Mouse (Mus musculus): ENCODE measurements around the gene E2f1. TPM values are rescaled to one million over a fixed set of nuclear protein-coding genes. Genes with fewer than 3 reads are reported as not detected.

Gene E2f1
- polyA plus RNA-seq (2017; shearing (Covaris generic)): 0.65 TPM

GRCm38 (mm10) chr2:154569836-154570286 is at the start of gene E2f1:
Gene E2f1, minus strand, starts transcription at chr2:154569892.

GRCm38 (mm10) chr2:154613118-154614115 is 43.7 kb upstream of the E2f1 start, which contains the start of the genes Zfp341 and 4930519P11Rik:
Gene Zfp341, plus strand, starts transcription at chr2:154613297.
Gene 4930519P11Rik, minus strand, starts transcription at chr2:154613437.

GRCm38 (mm10) chr2:154603638-154604153 is 34.0 kb upstream of the E2f1 start, which contains the start of gene Pxmp4:
Gene Pxmp4, minus strand, starts transcription at chr2:154603708.

GRCm38 (mm10) chr2:154558264-154559039 is 11.2 kb downstream of the E2f1 start, which contains the start of gene Necab3:
Gene Necab3, minus strand, starts transcription at chr2:154558890.

GRCm38 (mm10) chr2:154551476-154551875 is 18.2 kb downstream of the E2f1 start, which contains the start of gene Actl10:
Gene Actl10, plus strand, starts transcription at chr2:154551776.

GRCm38 (mm10) chr2:154546711-154547110 is 23.0 kb downstream of the E2f1 start, which contains the start of gene 1700003F12Rik:
Gene 1700003F12Rik, plus strand, starts transcription at chr2:154547085.

Other genes starting within 250 kb of the E2f1 start
- 37.6 TPM for gene Cdk5rap1, start 196.9 kb downstream of the E2f1 start, polyA plus RNA-seq (2017; shearing (Covaris generic))
- gene Snta1, start 161.8 kb downstream of the E2f1 start, polyA plus RNA-seq (2017; shearing (Covaris generic)): not detected
- 13.9 TPM for gene Cbfa2t2, start 133.4 kb downstream of the E2f1 start, polyA plus RNA-seq (2017; shearing (Covaris generic))
- gene 1700003F12Rik, start 22.8 kb downstream of the E2f1 start, polyA plus RNA-seq (2017; shearing (Covaris generic)): not detected
- not detected for gene Actl10, start 18.1 kb downstream of the E2f1 start, polyA plus RNA-seq (2017; shearing (Covaris generic))
- gene Necab3, start 11.0 kb downstream of the E2f1 start, polyA plus RNA-seq (2017; shearing (Covaris generic)): 0.66 TPM
- 31.1 TPM for gene Pxmp4, start 33.8 kb upstream of the E2f1 start, polyA plus RNA-seq (2017; shearing (Covaris generic))
- gene Zfp341, start 43.4 kb upstream of the E2f1 start, polyA plus RNA-seq (2017; shearing (Covaris generic)): 0.45 TPM
- gene 4930519P11Rik, start 43.5 kb upstream of the E2f1 start, polyA plus RNA-seq (2017; shearing (Covaris generic)): not detected
- 5.7 TPM for gene Chmp4b, start 81.8 kb upstream of the E2f1 start, polyA plus RNA-seq (2017; shearing (Covaris generic))
- not detected for gene Gm14214, start 200.1 kb upstream of the E2f1 start, polyA plus RNA-seq (2017; shearing (Covaris generic))
- 18.0 TPM for gene Raly, start 221.2 kb upstream of the E2f1 start, polyA plus RNA-seq (2017; shearing (Covaris generic))
- gene a, start 221.5 kb upstream of the E2f1 start, polyA plus RNA-seq (2017; shearing (Covaris generic)): not detected